Mouse (Mus musculus) thymus, postnatal 4 days (tissue): Measurements from ENCODE around the gene Slc23a4.

Source experiments
- DNase-seq: peaks from one replicate; pipeline ENCODE4 v3.0.0; 2021

Gene Slc23a4

DNA sequence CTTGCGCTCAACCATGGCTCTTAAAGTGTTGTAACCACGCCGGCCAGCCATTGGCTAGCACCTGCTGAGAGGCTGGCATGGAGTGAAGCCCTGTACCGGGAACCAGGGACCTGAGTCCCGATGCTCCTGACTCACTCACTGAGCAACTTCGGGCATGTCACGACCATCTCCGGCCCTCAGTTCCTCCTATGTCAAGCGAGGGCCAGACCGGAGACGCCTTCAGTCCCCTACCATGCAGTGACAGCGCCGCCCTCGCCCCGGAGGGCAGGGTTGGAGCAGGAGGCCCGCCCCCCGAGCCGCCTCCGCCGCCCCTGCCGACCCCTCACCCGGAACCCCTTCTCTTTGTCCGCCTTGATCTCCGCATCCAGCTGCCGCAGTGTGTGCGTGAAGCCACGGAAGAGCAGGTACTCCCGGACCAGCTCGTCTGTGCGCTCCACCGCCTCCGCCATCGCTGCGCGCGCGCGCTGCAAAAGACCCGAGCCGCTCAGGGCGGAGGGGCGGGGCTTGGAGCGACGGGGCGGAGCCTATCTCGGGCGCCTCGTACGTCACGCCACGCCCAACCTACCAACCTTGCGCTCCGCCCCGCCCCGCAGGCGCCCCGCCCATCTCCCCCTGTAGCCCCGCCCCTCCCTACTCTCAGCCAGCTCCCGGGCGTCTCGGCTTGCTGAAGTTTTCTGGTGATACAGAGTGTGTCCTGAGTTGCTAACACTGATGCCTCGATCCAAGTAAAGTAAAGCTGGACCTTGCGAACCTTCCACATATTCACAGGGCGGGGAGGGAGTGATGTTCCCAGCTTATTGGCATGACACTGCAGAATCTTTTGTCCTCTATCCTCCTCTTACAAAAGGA lies 77.6 kb downstream of the Slc23a4 start, which contains the start of gene Wdr91:
Gene Wdr91, minus strand, starts transcription at position 506 of the 849 bp plus-strand sequence.
- DNase-seq = peak; percentile 99

GRCm38 (mm10) chr6:34909631-34910345 lies 78.4 kb downstream of the Slc23a4 start:
- no peak for DNase-seq

GRCm38 (mm10) chr6:34907696-34908260 lies 80.4 kb downstream of the Slc23a4 start:
- no peak for DNase-seq

- no peak for DNase-seq
Measured at GRCm38 (mm10) chr6:34907121-34907614, 81.0 kb downstream of the Slc23a4 start.

DNA sequence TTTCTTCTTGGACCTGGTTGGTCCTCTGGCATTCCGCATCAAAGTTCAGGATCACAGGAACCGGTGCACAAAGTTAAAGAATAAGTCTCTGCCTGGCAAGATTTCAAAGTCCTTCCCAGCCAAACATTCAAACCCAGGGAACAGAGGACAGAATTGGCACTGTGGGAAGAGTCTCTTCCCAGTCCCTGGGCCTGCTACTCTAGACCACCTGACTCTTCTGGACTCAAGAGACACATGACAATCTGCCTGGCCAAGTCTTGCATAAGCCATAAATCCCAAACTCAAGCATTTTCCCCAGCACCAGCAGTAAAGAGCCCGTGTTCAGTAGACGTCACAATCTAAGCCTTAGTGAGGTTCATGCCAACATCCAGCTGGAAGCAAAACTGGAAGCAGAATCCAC lies 81.5 kb downstream of the Slc23a4 start:
- DNase-seq = no peak

GRCm38 (mm10) chr6:34906125-34906524 lies 82.1 kb downstream of the Slc23a4 start:
- no peak for DNase-seq

GRCm38 (mm10) chr6:34904361-34904760 lies 83.8 kb downstream of the Slc23a4 start:
- DNase-seq = no peak

- no peak for DNase-seq
Measured at GRCm38 (mm10) chr6:34903851-34904250, 84.4 kb downstream of the Slc23a4 start.

- DNase-seq = no peak
Measured at GRCm38 (mm10) chr6:34903441-34903840, 84.8 kb downstream of the Slc23a4 start.

GRCm38 (mm10) chr6:34902578-34902977 lies 85.6 kb downstream of the Slc23a4 start:
- DNase-seq = no peak

DNA sequence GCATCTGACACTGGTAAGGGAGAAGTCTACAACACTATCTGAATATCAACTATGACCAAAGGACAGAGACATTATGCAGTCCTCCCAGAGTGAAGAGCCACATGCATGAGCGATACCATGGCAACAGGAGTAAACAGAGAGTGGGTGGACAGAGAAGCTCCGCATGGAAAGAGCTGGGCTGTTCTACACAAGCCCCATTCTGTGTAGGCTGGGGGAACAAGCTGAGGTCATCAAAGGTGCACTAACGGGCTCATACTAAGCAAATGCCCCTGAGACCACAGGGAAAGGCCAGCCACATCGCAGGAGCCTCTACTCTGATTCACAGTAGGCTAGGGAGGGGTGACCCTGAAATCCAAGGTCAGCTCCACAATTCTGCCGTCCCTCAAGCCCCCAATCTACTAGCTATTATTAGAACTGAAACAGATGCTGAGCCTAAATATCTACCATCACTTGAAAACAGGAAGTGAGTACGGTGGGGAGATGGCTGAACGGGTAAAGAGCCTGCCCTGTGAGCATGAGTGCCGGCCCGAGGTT lies 86.2 kb downstream of the Slc23a4 start:
- no peak for DNase-seq

DNA sequence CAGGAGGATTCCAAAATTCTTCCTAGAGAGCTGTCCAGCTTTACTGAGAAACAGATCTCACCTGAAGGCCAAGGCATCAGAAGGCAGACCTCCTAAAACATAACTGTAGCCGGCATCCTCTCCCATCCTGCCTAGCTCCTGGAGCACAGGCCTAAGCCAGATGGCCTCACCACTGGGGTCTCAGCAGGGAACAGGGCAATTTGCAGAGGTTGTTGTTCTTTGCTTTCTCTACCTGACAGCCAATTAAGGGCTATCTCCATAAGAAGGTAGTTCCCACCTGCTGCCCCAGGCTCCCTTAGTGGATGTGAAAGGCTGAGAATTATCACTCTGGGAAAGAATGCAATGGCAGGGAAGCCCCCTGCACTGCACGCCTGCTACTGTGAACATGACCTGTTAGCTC lies 87.2 kb downstream of the Slc23a4 start:
- DNase-seq = no peak

DNA sequence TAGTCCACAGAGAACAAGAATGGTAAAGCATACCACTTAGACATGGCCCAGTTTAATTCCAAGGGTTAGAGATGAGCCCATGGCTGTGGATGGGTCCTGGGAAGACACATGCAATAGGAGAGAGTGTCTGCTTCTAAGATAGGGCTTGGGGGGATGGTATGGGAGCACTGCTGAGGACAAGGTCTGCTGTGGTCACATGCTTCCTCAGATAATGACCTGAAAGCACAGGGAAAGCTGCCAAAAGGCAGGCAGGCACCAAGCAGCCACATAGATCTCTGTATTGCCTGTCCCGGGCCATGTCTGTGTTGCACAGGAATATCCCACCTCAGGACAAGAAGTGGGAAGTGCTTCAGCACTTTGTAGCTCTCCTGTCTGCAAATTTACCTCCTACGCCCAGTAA lies 89.1 kb downstream of the Slc23a4 start:
- no peak for DNase-seq

- DNase-seq = no peak
Measured at GRCm38 (mm10) chr6:34896168-34896780, 91.9 kb downstream of the Slc23a4 start.

DNA sequence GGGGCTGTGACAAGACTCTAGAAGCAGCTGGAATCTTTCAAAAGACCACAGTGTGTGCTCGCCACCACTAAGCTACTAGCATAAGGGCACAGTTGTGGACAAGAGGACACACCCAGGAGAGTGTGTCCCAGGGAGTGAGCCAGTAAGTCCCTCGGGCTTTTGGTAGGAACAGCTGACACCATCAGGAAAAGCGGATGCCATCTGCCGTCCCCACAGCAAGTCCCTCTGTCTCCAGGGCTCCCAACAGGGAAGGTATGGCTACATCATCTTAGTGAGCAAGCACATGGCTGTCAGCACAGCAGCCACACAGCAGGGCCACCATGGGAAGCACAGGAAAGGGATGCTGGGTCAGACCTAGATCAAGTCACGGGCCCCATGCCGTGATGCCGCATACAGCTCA lies 92.6 kb downstream of the Slc23a4 start:
- DNase-seq = no peak
